Mouse (Mus musculus) Muller cell, postnatal 12 days (primary cell): Measurements from ENCODE around the gene Gm1527.
"Not testable (repeated sequence)": the region's sequence is repeated elsewhere in the genome, so short reads cannot be mapped to it uniquely, and the experiment has no call there.

Source experiments
- DNase-seq: peaks from one replicate; pipeline ENCODE4 v3.0.0-alpha.2; 2015; ENCODE audit errors: inconsistent ontology term

Gene Gm1527

GRCm38 (mm10) chr3:28892317-28892716 is at the start of gene Gm1527:
Gene Gm1527, plus strand, starts transcription at chr3:28892617.
- DNase-seq, result no peak

- DNase-seq, result peak; percentile 4
Measured at GRCm38 (mm10) chr3:28843231-28843630, 49.2 kb upstream of the Gm1527 start.

GRCm38 (mm10) chr3:28847115-28847514 is 45.3 kb upstream of the Gm1527 start:
- no peak for DNase-seq

- not testable (repeated sequence) for DNase-seq
Measured at GRCm38 (mm10) chr3:28852174-28852573, 40.2 kb upstream of the Gm1527 start.

DNA sequence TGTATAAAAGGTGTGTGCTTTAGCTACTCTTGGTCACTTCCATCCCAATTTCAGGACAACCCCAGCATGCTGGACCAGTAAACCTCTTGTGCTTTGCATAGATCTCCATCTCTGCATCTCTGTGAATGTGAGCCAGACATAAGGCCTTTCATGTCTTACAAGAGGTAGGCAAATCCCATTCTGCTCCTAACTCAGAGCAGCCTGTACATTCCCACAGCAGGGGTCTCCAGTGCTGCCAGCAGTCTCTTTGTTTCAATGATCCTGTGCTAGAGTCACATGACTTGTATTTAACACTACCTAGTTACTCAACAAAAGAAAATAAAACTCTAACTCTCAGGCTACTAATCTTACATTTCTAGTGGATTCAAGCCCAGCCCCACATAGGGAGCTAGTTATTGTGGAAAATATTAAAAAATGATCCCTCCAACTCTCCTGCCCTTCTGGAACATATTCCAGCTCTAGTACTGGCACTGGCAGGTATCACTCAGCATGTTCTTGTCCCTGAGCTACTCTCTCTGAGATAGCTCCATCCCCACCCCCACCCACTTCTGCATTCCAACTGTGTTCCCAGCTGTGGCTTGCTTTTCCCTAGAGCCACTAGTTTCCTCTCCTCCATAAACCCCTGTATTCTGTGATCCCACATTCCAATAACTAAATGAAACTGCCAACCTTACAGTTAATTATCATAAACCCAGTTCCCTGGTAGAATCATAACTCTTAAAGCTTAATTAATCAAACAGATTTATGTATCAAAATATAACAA is 32.6 kb upstream of the Gm1527 start:
- not testable (repeated sequence) for DNase-seq

DNA sequence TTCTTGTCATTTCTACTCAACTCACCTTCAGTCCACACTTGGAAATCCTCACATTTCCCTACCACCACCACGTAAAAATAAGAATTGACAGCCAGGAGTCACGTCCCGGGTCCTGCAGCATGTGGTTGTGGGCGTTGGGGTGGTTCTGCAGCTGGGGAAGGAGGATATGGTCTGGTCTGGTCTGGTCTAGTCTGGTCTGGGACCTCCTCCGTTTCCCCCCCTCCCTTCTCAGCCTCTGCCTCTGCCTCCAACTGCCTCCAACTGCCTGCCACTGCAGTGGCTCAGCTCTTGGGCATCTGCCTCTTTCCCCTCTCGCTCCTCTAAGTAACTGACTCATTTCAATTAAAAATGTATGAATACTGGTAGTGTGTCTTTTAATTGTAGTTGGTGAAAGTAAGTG is 4.5 kb downstream of the Gm1527 start:
- not testable (repeated sequence) for DNase-seq

DNA sequence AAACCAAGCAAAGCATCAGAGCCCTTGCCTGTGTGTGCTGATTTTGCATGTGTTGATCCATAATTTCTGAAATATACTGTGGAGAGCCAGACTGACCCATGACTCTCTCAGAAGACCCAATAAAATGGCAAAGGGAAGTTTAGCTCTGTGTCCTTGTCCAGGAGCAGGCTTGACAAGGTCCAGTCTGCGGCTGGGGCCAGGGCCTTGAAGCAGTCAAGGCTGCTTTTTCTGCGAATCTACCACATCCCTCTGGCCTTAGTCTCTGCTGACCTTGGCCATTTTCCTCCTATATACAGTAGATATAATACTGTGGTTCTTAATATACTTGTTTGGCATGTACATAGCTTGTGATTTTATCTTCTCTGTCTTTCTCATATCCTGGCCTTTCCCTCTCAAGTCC is 73.5 kb downstream of the Gm1527 start:
- no peak for DNase-seq

DNA sequence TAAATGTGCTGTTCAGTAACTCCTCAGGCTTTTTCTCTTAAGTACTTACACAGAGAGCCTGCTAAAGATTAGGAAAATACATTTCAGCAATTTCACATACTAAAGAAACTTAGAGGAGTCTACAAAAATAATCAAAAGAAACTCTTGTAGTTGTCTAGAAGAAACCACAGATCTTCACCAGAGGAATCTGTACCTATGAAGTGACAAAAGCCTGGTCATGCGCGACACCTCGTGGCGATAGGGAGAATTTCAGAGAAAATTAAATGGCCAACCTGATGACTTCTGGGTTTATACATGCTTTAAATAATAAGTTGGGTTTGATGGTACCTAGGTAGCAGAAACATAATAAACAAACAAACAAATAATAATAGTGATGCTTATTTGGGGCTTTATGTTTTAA is 76.4 kb downstream of the Gm1527 start:
- peak; percentile 64 for DNase-seq
